Mouse (Mus musculus) ES-E14 (cell line): Measurements from ENCODE around the gene Plac8. TPM values are rescaled to one million over a fixed set of nuclear protein-coding genes. Genes with fewer than 3 reads are reported as not detected.
A peak's percentile ranks its signal among the peaks of the same experiment; 100 is the strongest.

Experiments used
- DNase-seq: peaks from one replicate; pipeline ENCODE4 v3.0.0-alpha.2; 2013; ENCODE audit warnings: low read depth, low spot score
- H3K27ac ChIP-seq: 2 replicates; pipeline ENCODE4 v1.5.1; 2012; ENCODE audit warnings: low read depth, mild to moderate bottlenecking, low read length, moderate library complexity, mixed read lengths; ENCODE audit not compliant: poor library complexity, insufficient read depth, severe bottlenecking
- H3K36me3 ChIP-seq: 2 replicates; pipeline ENCODE4 v1.6.1; 2012; ENCODE audit warnings: mild to moderate bottlenecking, low read length, moderate library complexity, mixed read lengths; ENCODE audit not compliant: control insufficient read depth, poor library complexity, insufficient read depth, severe bottlenecking
- H3K4me1 ChIP-seq, 2 experiments: fragments of 150-350 bp in 1 of 2; sonication (generic) in 1 of 2; 2 replicates each; pipeline ENCODE4 v1.6.1; 2012; ENCODE audit warnings: low read length in 2 of 2, mild to moderate bottlenecking in 1 of 2, mixed read lengths in 1 of 2; ENCODE audit not compliant: control insufficient read depth in 2 of 2, insufficient read depth in 2 of 2, poor library complexity in 1 of 2
- H3K4me3 ChIP-seq, 2 experiments: fragments of 150-350 bp in 1 of 2; sonication (generic) in 1 of 2; 2 replicates each; pipeline ENCODE4 v1.5.1; 2012; ENCODE audit warnings: low read length in 2 of 2, low read depth in 1 of 2, mild to moderate bottlenecking in 1 of 2, mixed read lengths in 1 of 2; ENCODE audit not compliant: insufficient read depth in 1 of 2, poor library complexity in 1 of 2, severe bottlenecking in 1 of 2
- H3K9ac ChIP-seq: 2 replicates; pipeline ENCODE4 v1.6.1; 2012; ENCODE audit warnings: low read depth, mild to moderate bottlenecking, low read length, mixed read lengths; ENCODE audit not compliant: poor library complexity, insufficient read depth, severe bottlenecking
- H3K9me3 ChIP-seq: fragments of 150-350 bp; sonication (generic); 2 replicates; pipeline ENCODE4 v1.6.1; 2012; ENCODE audit warnings: low read depth, mild to moderate bottlenecking, low read length; ENCODE audit not compliant: control insufficient read depth, insufficient read depth
- CHD2 ChIP-seq: IDR thresholded peaks from 2 replicates; pipeline ENCODE4 v1.6.1; 2014; ENCODE audit warnings: mild to moderate bottlenecking, low read depth, low read length, inconsistent platforms
- HCFC1 ChIP-seq: IDR thresholded peaks from 2 replicates; pipeline ENCODE4 v1.6.1; 2012; ENCODE audit warnings: low read length, inconsistent platforms, borderline replicate concordance; ENCODE audit not compliant: insufficient read depth
- MAFK ChIP-seq: IDR thresholded peaks from 2 replicates; pipeline ENCODE4 v1.6.1; 2014; ENCODE audit warnings: mild to moderate bottlenecking, low read depth, low read length, inconsistent platforms; ENCODE audit not compliant: insufficient read depth
- ZC3H11A ChIP-seq: IDR thresholded peaks from 2 replicates; pipeline ENCODE4 v1.6.1; 2012; ENCODE audit warnings: low read depth, mild to moderate bottlenecking, inconsistent platforms, low read length, borderline replicate concordance
- ZNF384 ChIP-seq: IDR thresholded peaks from 2 replicates; pipeline ENCODE4 v1.6.1; 2012; ENCODE audit warnings: low read depth, low read length, inconsistent platforms
- in situ Hi-C, 2 experiments: fragments of 600-800 bp; cut with MboI; formaldehyde crosslinking; loops; one replicate each; pipeline ENCODE4 v1.15.1; 2025; ENCODE audit warnings: low sequenced_read_pairs in 2 of 2, inconsistent platforms in 1 of 2; ENCODE audit not compliant: unreplicated experiment in 2 of 2
- total RNA-seq: library from RNA; depleted of rRNA; stranded (reverse); fragments of 300-350 nt; gene quantifications from 2 replicates; pipeline ENCODE4 v1.2.3, GENCODE M21; 2012

Gene Plac8
- total RNA-seq, 1 experiment, result 28.1 TPM

GRCm38 (mm10) chr5:100573256-100573655, 1.2 kb upstream of the Plac8 start:
- no peak overlapping the region for H3K9ac ChIP-seq
- H3K27ac ChIP-seq, result no peak overlapping the region
- in situ Hi-C loops, result no loop called here
- peaks cover 2 to 10% of the 10 kb centered on the region in 2 experiments; a peak in 1 of 4 replicates for H3K4me1 ChIP-seq
- TF ChIP-seq CHD2 (no peak), ZNF384 (no peak), ZC3H11A (no peak), MAFK (no peak), HCFC1 (no peak)
- H3K4me3 ChIP-seq, result no peak overlapping the region
- H3K36me3 ChIP-seq, result no peaks in the 10 kb centered on the region
- no peak for DNase-seq
- no peaks in the 10 kb centered on the region for H3K9me3 ChIP-seq

- TF ChIP-seq HCFC1, result no peak
- no peak for DNase-seq
- no peaks in the 10 kb centered on the region for H3K36me3 ChIP-seq
- peaks cover 4 to 10% of the 10 kb centered on the region in 2 experiments; a peak in 1 of 4 replicates for H3K4me1 ChIP-seq
- no peak overlapping the region for H3K9ac ChIP-seq
- no peak overlapping the region for H3K27ac ChIP-seq
- in situ Hi-C loops, result no loop called here
- no peak overlapping the region for H3K4me3 ChIP-seq
- H3K9me3 ChIP-seq, result no peaks in the 10 kb centered on the region
These were observed 1.3 kb downstream of the Plac8 start for GRCm38 (mm10) chr5:100570716-100571115.

- Histone ChIP-seq H3K36me3 (no peaks in the 10 kb centered on the region), H3K9ac (no peak overlapping the region), H3K4me3 (no peak overlapping the region), H3K27ac (no peak overlapping the region), H3K9me3 (no peaks in the 10 kb centered on the region), H3K4me1 (peaks cover 4 to 10% of the 10 kb centered on the region in 2 experiments; a peak in 1 of 4 replicates)
- in situ Hi-C loops, result no loop called here
- TF ChIP-seq ZNF384 (peak; percentile 34; the same call in 1 of the 2 replicates), ZC3H11A (no peak), HCFC1 (no peak)
- DNase-seq, result no peak
These were observed 1.9 kb downstream of the Plac8 start for GRCm38 (mm10) chr5:100569997-100570595.

- no peak overlapping the region for H3K4me3 ChIP-seq
- peaks cover 4 to 10% of the 10 kb centered on the region in 2 experiments; a peak in 1 of 4 replicates for H3K4me1 ChIP-seq
- H3K9me3 ChIP-seq, result no peaks in the 10 kb centered on the region
- 0 out of 2 replicates have a peak overlapping the region, but pooled peaks have one; percentile 33 for H3K27ac ChIP-seq
- TF ChIP-seq HCFC1 (no peak), CHD2 (no peak), ZC3H11A (no peak)
- in situ Hi-C loops, result no loop called here
- peak overlapping the region; percentile 32; the same call in 1 of the 2 replicates for H3K9ac ChIP-seq
- no peaks in the 10 kb centered on the region for H3K36me3 ChIP-seq
- peak; percentile 6 for DNase-seq
These were observed 2.7 kb downstream of the Plac8 start for GRCm38 (mm10) chr5:100569250-100569934.

- DNase-seq, result no peak
- Histone ChIP-seq H3K36me3 (no peaks in the 10 kb centered on the region), H3K4me3 (no peak overlapping the region), H3K27ac (no peak overlapping the region), H3K9me3 (no peaks in the 10 kb centered on the region), H3K4me1 (peaks cover 4 to 10% of the 10 kb centered on the region in 2 experiments; a peak in 1 of 4 replicates), H3K9ac (no peak overlapping the region)
- TF ChIP-seq ZC3H11A (no peak), CHD2 (no peak), HCFC1 (no peak), MAFK (no peak), ZNF384 (no peak)
- in situ Hi-C loops, result no loop called here
These were observed 3.2 kb downstream of the Plac8 start for GRCm38 (mm10) chr5:100568802-100569201.
